Mouse (Mus musculus) heart, postnatal 10 days (tissue): ENCODE measurements at regions not wholly inside any gene's neighbourhood (a gene's known extent, or its start where the extent isn't known, plus 50 kb on each side); places are given as distances from the start of the nearest gene placed in this dataset.

Experiments
- DNase-seq, 2 experiments: peaks; one replicate each; pipeline ENCODE4 v3.0.0; 2021
- intact Hi-C: fragments of 180-260 bp; cut with DNase I; formaldehyde crosslinking; loops from one replicate; pipeline ENCODE4 v1.15.1; 2025

- no peak for DNase-seq
- intact Hi-C loops = no loop called here
Measured at GRCm38 (mm10) chr19:18444324-18444723, 187.3 kb downstream of the Ostf1 start.

- peak; percentile 10 to 13 for DNase-seq
- intact Hi-C loops = no loop called here
Measured at GRCm38 (mm10) chr19:18436351-18436750, 195.3 kb downstream of the Ostf1 start.

GRCm38 (mm10) chr19:18420381-18420785 is 211.2 kb downstream of the Ostf1 start:
- intact Hi-C loops = no loop called here
- peak in 1 of 2 experiments; percentile 4 for DNase-seq

- peak; percentile 40 to 42 for DNase-seq
Measured at GRCm38 (mm10) chr19:18418548-18418947, 213.1 kb downstream of the Ostf1 start.

GRCm38 (mm10) chr19:18377466-18378089 is 254.0 kb downstream of the Ostf1 start:
- intact Hi-C loops = no loop called here
- DNase-seq = no peak

More at GRCm38 (mm10) chr19:18418548-18418947, 213.1 kb downstream of the Ostf1 start:
- intact Hi-C loops = no loop called here

GRCm38 (mm10) chr19:18368612-18369011 is 263.0 kb downstream of the Ostf1 start:
- intact Hi-C loops = no loop called here
- no peak for DNase-seq

GRCm38 (mm10) chr19:18353960-18354359 is 277.7 kb downstream of the Ostf1 start:
- DNase-seq = no peak
- intact Hi-C loops = no loop called here

GRCm38 (mm10) chr19:18345735-18346134 is 285.9 kb downstream of the Ostf1 start:
- DNase-seq = no peak
- intact Hi-C loops = no loop called here

- peak; percentile 34 to 38 for DNase-seq
- intact Hi-C loops = no loop called here
Measured at GRCm38 (mm10) chr19:18343647-18344046, 288.0 kb downstream of the Ostf1 start.

GRCm38 (mm10) chr19:18343003-18343402 is 288.6 kb downstream of the Ostf1 start:
- DNase-seq = peak; percentile 9 to 11
- intact Hi-C loops = no loop called here

- no peak for DNase-seq
- intact Hi-C loops = no loop called here
Measured at GRCm38 (mm10) chr19:18337819-18338555, 293.6 kb downstream of the Ostf1 start.

GRCm38 (mm10) chr19:18336637-18337036 is 295.0 kb downstream of the Ostf1 start:
- no peak for DNase-seq
- intact Hi-C loops = no loop called here

- no peak for DNase-seq
- intact Hi-C loops = no loop called here
Measured at GRCm38 (mm10) chr19:18334639-18335038, 297.0 kb downstream of the Ostf1 start.

- DNase-seq = no peak
- intact Hi-C loops = no loop called here
Measured at GRCm38 (mm10) chr19:18331811-18332210, 299.8 kb downstream of the Ostf1 start.

- no peak for DNase-seq
Measured at GRCm38 (mm10) chr19:18329421-18329820, 302.2 kb downstream of the Ostf1 start.

GRCm38 (mm10) chr19:18318391-18318944 is 313.2 kb downstream of the Ostf1 start:
- DNase-seq = no peak
- intact Hi-C loops = no loop called here

More at GRCm38 (mm10) chr19:18329421-18329820, 302.2 kb downstream of the Ostf1 start:
- intact Hi-C loops = no loop called here

GRCm38 (mm10) chr19:18273415-18273814 is 358.2 kb downstream of the Ostf1 start:
- no peak for DNase-seq
- intact Hi-C loops = no loop called here

GRCm38 (mm10) chr19:18255074-18255684 is 376.4 kb downstream of the Ostf1 start:
- intact Hi-C loops = no loop called here
- no peak for DNase-seq

- intact Hi-C loops = no loop called here
- DNase-seq = no peak
Measured at GRCm38 (mm10) chr19:18253333-18253732, 378.3 kb downstream of the Ostf1 start.
